ENCODE assay signal across 8 mouse cellular contexts in the genomic region with DNA sequence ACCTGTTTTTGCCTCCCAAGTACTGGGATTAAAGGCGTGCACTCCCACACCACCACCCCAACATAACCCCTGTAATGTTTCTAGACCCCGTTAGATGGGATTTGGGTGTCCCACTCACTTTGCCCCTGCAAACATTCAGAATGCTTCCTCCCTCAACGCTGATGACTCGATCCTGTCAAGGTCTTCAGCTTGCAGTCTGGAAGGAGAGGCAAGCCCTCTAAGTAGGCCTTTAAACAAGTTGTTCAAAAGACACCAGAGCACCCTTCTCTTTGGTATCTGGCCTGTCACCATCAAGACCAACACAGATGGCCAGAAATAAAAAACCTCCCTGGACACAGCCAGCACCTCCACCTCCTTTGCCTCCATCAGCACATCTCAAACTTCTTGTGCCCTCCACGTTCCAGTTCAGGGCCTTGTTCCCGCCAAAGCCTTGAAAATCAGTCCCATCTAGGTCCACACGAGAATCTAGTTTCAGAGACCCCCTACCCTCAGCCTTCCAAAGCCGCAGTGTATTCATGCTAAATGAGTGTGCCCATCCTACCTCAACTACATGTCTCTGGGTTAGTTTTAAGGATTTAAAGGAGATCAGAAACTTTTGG. TPM values are rescaled to one million over a fixed set of nuclear protein-coding genes. Genes with fewer than 3 reads are reported as not detected.
DNase-seq lines count a peak whose midpoint lies in the region; ATAC-seq and TF ChIP-seq lines count a peak whose summit lies in the region.

No protein-coding gene starts in this region.

- H3K9me3 ChIP-seq in neural tube, embryonic 11.5 days (ENCODE audit: control insufficient read depth, low read length) = no peaks in the 10 kb centered on the region
- H3K9me3 ChIP-seq in limb, embryonic 13.5 days = no peaks in the 10 kb centered on the region
- H3K9me3 ChIP-seq in stomach, embryonic 14.5 days (ENCODE audit: control insufficient read depth, low read depth, low read length) = no peaks in the 10 kb centered on the region

- peak overlapping the region; percentile 75 for H3K4me3 ChIP-seq in cerebellum, adult 2 months (replicated peaks; ENCODE audit: insufficient read depth, low read depth, low read length)
- peak overlapping the region; percentile 57 for H3K4me3 ChIP-seq in neural tube, embryonic 11.5 days (ENCODE audit: low read depth, low read length)
- H3K4me3 ChIP-seq in limb, embryonic 13.5 days = peak overlapping the region; percentile 66
- peak overlapping the region; percentile 56 for H3K4me3 ChIP-seq in stomach, embryonic 14.5 days (ENCODE audit: low read depth, low read length)

- WGBS in cerebellum, adult 2 months = 55% methylated on average over 8 of the region's 8 CpGs
- WGBS in neural tube, embryonic 11.5 days = 56% methylated on average over 8 of the region's 8 CpGs
- 60% methylated on average over 8 of the region's 8 CpGs for WGBS in limb, embryonic 13.5 days
- WGBS in stomach, embryonic 14.5 days = 61% methylated on average over 8 of the region's 8 CpGs

- no peak overlapping the region for H3K9ac ChIP-seq in neural tube, embryonic 11.5 days (ENCODE audit: low read length)
- peak overlapping the region; percentile 75 for H3K9ac ChIP-seq in limb, embryonic 13.5 days
- peak overlapping the region; percentile 48 for H3K9ac ChIP-seq in stomach, embryonic 14.5 days (replicated peaks; ENCODE audit: low read depth, low read length)

- peak overlapping the region; percentile 49 for H3K4me2 ChIP-seq in neural tube, embryonic 11.5 days (ENCODE audit: low read depth)
- H3K4me2 ChIP-seq in limb, embryonic 13.5 days (replicated peaks) = peak overlapping the region; percentile 81
- H3K4me2 ChIP-seq in stomach, embryonic 14.5 days (replicated peaks; ENCODE audit: low read depth, low read length) = peak overlapping the region; percentile 48

- H3K4me1 ChIP-seq in cerebellum, adult 2 months (ENCODE audit: control insufficient read depth, insufficient read depth, low read length) = peaks cover 56% of the 10 kb centered on the region
- H3K4me1 ChIP-seq in neural tube, embryonic 11.5 days (ENCODE audit: control insufficient read depth, insufficient read depth, low read length) = peaks cover under 1% of the 10 kb centered on the region; the same call in 1 of the 2 replicates
- H3K4me1 ChIP-seq in limb, embryonic 13.5 days = peaks cover 37% of the 10 kb centered on the region
- H3K4me1 ChIP-seq in stomach, embryonic 14.5 days (ENCODE audit: control insufficient read depth, insufficient read depth, low read length) = peaks cover 16% of the 10 kb centered on the region

- no peak overlapping the region for H3K27ac ChIP-seq in cerebellum, adult 2 months (ENCODE audit: insufficient read depth, low read length)
- no peak overlapping the region for H3K27ac ChIP-seq in neural tube, embryonic 11.5 days (ENCODE audit: low read depth, low read length)
- H3K27ac ChIP-seq in limb, embryonic 13.5 days = peak overlapping the region; percentile 76
- H3K27ac ChIP-seq in stomach, embryonic 14.5 days (ENCODE audit: low read length) = peak overlapping the region; percentile 40; the same call in 1 of the 2 replicates

- DNase-seq in cerebellum, adult 2 months = peak in 1 of 2 experiments; percentile 42
- no peak for DNase-seq in cerebellum, postnatal 25 days
- no peak for DNase-seq in neural tube, embryonic 11.5 days (ENCODE audit: low spot score)
- no peak for DNase-seq in neural tube, embryonic 10.5 days (ENCODE audit: extremely low spot score, low spot score)
- no peak for DNase-seq in natural killer cell, adult 2 months (ENCODE audit: low spot score in 2 of 2)
- no peak for DNase-seq in lung, adult 18-20 months

- TF ChIP-seq POLR2A in cerebellum, adult 2 months (IDR thresholded peaks at IDR 0.05; ENCODE audit: borderline replicate concordance, insufficient read depth, low read length) = no peak

- ATAC-seq in neural tube, embryonic 11.5 days (ENCODE audit: insufficient read depth, low FRiP score, low TSS enrichment) = no peak
- ATAC-seq in limb, embryonic 13.5 days (ENCODE audit: low FRiP score, low read depth) = no peak
- ATAC-seq in stomach, embryonic 14.5 days (ENCODE audit: insufficient number of reproducible peaks, insufficient read depth, low FRiP score, low read depth) = no peak

- H3K36me3 ChIP-seq in neural tube, embryonic 11.5 days (ENCODE audit: control insufficient read depth, insufficient read depth, low read length) = no peaks in the 10 kb centered on the region
- peaks cover 18% of the 10 kb centered on the region for H3K36me3 ChIP-seq in limb, embryonic 13.5 days
- peaks cover 4% of the 10 kb centered on the region; the same call in 1 of the 2 replicates for H3K36me3 ChIP-seq in stomach, embryonic 14.5 days (ENCODE audit: control insufficient read depth, insufficient read depth, low read length)

- no peak for TF ChIP-seq CTCF in cerebellum, adult 2 months (IDR thresholded peaks at IDR 0.05; ENCODE audit: borderline replicate concordance, insufficient read depth, low read depth, low read length)

- no peaks in the 10 kb centered on the region for H3K27me3 ChIP-seq in cerebellum, adult 2 months (ENCODE audit: control insufficient read depth, insufficient read depth, low read length)
- H3K27me3 ChIP-seq in neural tube, embryonic 11.5 days (ENCODE audit: control insufficient read depth, insufficient read depth, low read length) = no peaks in the 10 kb centered on the region
- H3K27me3 ChIP-seq in limb, embryonic 13.5 days = no peaks in the 10 kb centered on the region
- no peaks in the 10 kb centered on the region for H3K27me3 ChIP-seq in stomach, embryonic 14.5 days (ENCODE audit: control insufficient read depth, insufficient read depth, low read length)

RNA-seq across cellular contexts. Expression of a gene that starts 0.6 kb away (rescaled TPM):
- polyA plus RNA-seq in cerebellum, adult 2 months (2012; rRNA removed) = 33.1 and 36.5 TPM in 2 replicates
- 0.42 and 0.58 TPM in 2 replicates for polyA plus RNA-seq in neural tube, embryonic 11.5 days (2014; fragmentation: Nextera tagmentation; extraction: Ambion mirVana)
- 0.52 and 0.70 TPM in 2 replicates for polyA plus RNA-seq in limb, embryonic 13.5 days (2015; fragmentation: Nextera tagmentation; extraction: Ambion mirVana)
- polyA plus RNA-seq in stomach, embryonic 14.5 days (2014; fragmentation: Nextera tagmentation; extraction: Ambion mirVana) = 2.2 and 2.3 TPM in 2 replicates

RNA-seq across cellular contexts. Expression of a gene that starts 29.1 kb away (rescaled TPM):
- polyA plus RNA-seq in cerebellum, adult 2 months (2012; rRNA removed) = 168 and 220 TPM in 2 replicates
- 71.9 and 82.2 TPM in 2 replicates for polyA plus RNA-seq in neural tube, embryonic 11.5 days (2014; fragmentation: Nextera tagmentation; extraction: Ambion mirVana)
- polyA plus RNA-seq in limb, embryonic 13.5 days (2015; fragmentation: Nextera tagmentation; extraction: Ambion mirVana) = 73.1 and 82.9 TPM in 2 replicates
- polyA plus RNA-seq in stomach, embryonic 14.5 days (2014; fragmentation: Nextera tagmentation; extraction: Ambion mirVana) = 44.9 and 46.2 TPM in 2 replicates

RNA-seq across cellular contexts. Expression of a gene that starts 29.2 kb away (rescaled TPM):
- polyA plus RNA-seq in cerebellum, adult 2 months (2012; rRNA removed) = 84.1 and 85.5 TPM in 2 replicates
- polyA plus RNA-seq in neural tube, embryonic 11.5 days (2014; fragmentation: Nextera tagmentation; extraction: Ambion mirVana) = 59.5 and 66.1 TPM in 2 replicates
- 88.7 and 97.6 TPM in 2 replicates for polyA plus RNA-seq in limb, embryonic 13.5 days (2015; fragmentation: Nextera tagmentation; extraction: Ambion mirVana)
- 40.0 and 41.3 TPM in 2 replicates for polyA plus RNA-seq in stomach, embryonic 14.5 days (2014; fragmentation: Nextera tagmentation; extraction: Ambion mirVana)

RNA-seq across cellular contexts. Expression of a gene that starts 35.3 kb away (rescaled TPM):
- 317 and 326 TPM in 2 replicates for polyA plus RNA-seq in cerebellum, adult 2 months (2012; rRNA removed)
- 10.0 and 13.6 TPM in 2 replicates for polyA plus RNA-seq in neural tube, embryonic 11.5 days (2014; fragmentation: Nextera tagmentation; extraction: Ambion mirVana)
- 11.8 and 15.5 TPM in 2 replicates for polyA plus RNA-seq in limb, embryonic 13.5 days (2015; fragmentation: Nextera tagmentation; extraction: Ambion mirVana)
- 10.0 TPM in 2 replicates for polyA plus RNA-seq in stomach, embryonic 14.5 days (2014; fragmentation: Nextera tagmentation; extraction: Ambion mirVana)

RNA-seq across cellular contexts. Expression of a gene that starts 57.9 kb away (rescaled TPM):
- 175 and 196 TPM in 2 replicates for polyA plus RNA-seq in cerebellum, adult 2 months (2012; rRNA removed)
- polyA plus RNA-seq in neural tube, embryonic 11.5 days (2014; fragmentation: Nextera tagmentation; extraction: Ambion mirVana) = 214 and 224 TPM in 2 replicates
- polyA plus RNA-seq in limb, embryonic 13.5 days (2015; fragmentation: Nextera tagmentation; extraction: Ambion mirVana) = 130 and 148 TPM in 2 replicates
- polyA plus RNA-seq in stomach, embryonic 14.5 days (2014; fragmentation: Nextera tagmentation; extraction: Ambion mirVana) = 126 and 139 TPM in 2 replicates

Comparison
In these comparisons a context has a peak if more than half of its experiments do, and no peak if none do; other contexts are left out.
1. H3K27ac ChIP-seq: peak in limb, embryonic 13.5 days (single experiment) and stomach, embryonic 14.5 days (single experiment); none in cerebellum, adult 2 months (single experiment) and neural tube, embryonic 11.5 days (single experiment).
2. RNA of a gene that starts 0.6 kb away (polyA plus RNA-seq): 33.1 to 36.5 TPM in cerebellum, adult 2 months; 2.2 to 2.3 TPM in stomach, embryonic 14.5 days, 0.52 to 0.70 TPM in limb, embryonic 13.5 days and 0.42 to 0.58 TPM in neural tube, embryonic 11.5 days; every median in the first group is over 10 times any median in the second.
3. Peak in every context shown above with its lines, with median percentiles within 50 percentile points of each other: H3K4me3 ChIP-seq and H3K4me2 ChIP-seq.